In genomic region chr14:45005698-45006283, GRCm38 (mm10) we compare ENCODE assay signal across 17 mouse cellular contexts. TPM values are rescaled to one million over a fixed set of nuclear protein-coding genes. Genes with fewer than 3 reads are reported as not detected.
DNase-seq lines count a peak whose midpoint lies in the region; ATAC-seq and TF ChIP-seq lines count a peak whose summit lies in the region.
"Had no signal": no experiment of that assay in that cellular context is flagged by ENCODE, and none has a peak within 500 bp of the region (broad histone marks: within the 10 kb centered on the region; RNA-seq: fewer than 3 reads in every experiment).

No protein-coding gene starts in this region.

- DNase-seq in 416B (ENCODE audit: low read depth) (peak; percentile 70), MN1 (ENCODE audit: low spot score) (no peak)
- no peak for DNase-seq in embryonic facial prominence, embryonic 14.5 days (ENCODE audit: low spot score)
- no peak for DNase-seq in hindbrain, postnatal 0 days (ENCODE audit: low spot score)
- DNase-seq: adrenal gland, postnatal 14 days; cerebellum, adult 18-20 months; heart, postnatal 4 days; liver, embryonic 13.5 days; thymus, postnatal 25 days had no signal

- no peak for TF ChIP-seq CTCF in intestine, postnatal 0 days (IDR thresholded peaks at IDR 0.05; ENCODE audit: low read depth)
- no peak for TF ChIP-seq CTCF in hindbrain, postnatal 0 days (IDR thresholded peaks at IDR 0.05; ENCODE audit: low read depth)

- H3K4me1 ChIP-seq in embryonic facial prominence, embryonic 14.5 days (ENCODE audit: control insufficient read depth, insufficient read depth, low read length), result no peaks in the 10 kb centered on the region
- no peaks in the 10 kb centered on the region for H3K4me1 ChIP-seq in intestine, postnatal 0 days (replicated peaks; ENCODE audit: control insufficient read depth, insufficient read depth, low read length)
- H3K4me1 ChIP-seq in hindbrain, postnatal 0 days (ENCODE audit: insufficient read depth, low read length), result no peaks in the 10 kb centered on the region
- H3K4me1 ChIP-seq: forebrain, embryonic 13.5 days; heart, embryonic 13.5 days; limb, embryonic 12.5 days; midbrain, embryonic 12.5 days had no signal

- peak; percentile 64 for ATAC-seq in CD4-positive, CD25-positive, alpha-beta regulatory T cell, adult 4 months
- peak; percentile 15; the same call in 1 of the 2 replicates for ATAC-seq in embryonic facial prominence, embryonic 14.5 days (ENCODE audit: low read depth)
- ATAC-seq in megakaryocyte progenitor cell, adult 5-6 weeks (replicated peaks; ENCODE audit: poor library complexity), result peak; percentile 95
- ATAC-seq in intestine, postnatal 0 days, result no peak
- no peak for ATAC-seq in hindbrain, postnatal 0 days
- ATAC-seq: forebrain, embryonic 13.5 days; intestine, embryonic 16.5 days had no signal

- no peak overlapping the region for H3K4me3 ChIP-seq in embryonic facial prominence, embryonic 14.5 days (ENCODE audit: low read depth, low read length)
- no peak overlapping the region for H3K4me3 ChIP-seq in intestine, postnatal 0 days (ENCODE audit: low read depth, low read length)
- H3K4me3 ChIP-seq in hindbrain, postnatal 0 days (ENCODE audit: low read length), result no peak overlapping the region
- H3K4me3 ChIP-seq: forebrain, embryonic 13.5 days; heart, embryonic 13.5 days; limb, embryonic 12.5 days; liver, embryonic 13.5 days; midbrain, embryonic 12.5 days had no signal

- H3K9me3 ChIP-seq in embryonic facial prominence, embryonic 14.5 days (ENCODE audit: control insufficient read depth, low read length), result no peaks in the 10 kb centered on the region
- no peaks in the 10 kb centered on the region for H3K9me3 ChIP-seq in intestine, postnatal 0 days (ENCODE audit: control insufficient read depth)
- H3K9me3 ChIP-seq in hindbrain, postnatal 0 days (ENCODE audit: low read length), result no peaks in the 10 kb centered on the region
- H3K9me3 ChIP-seq: forebrain, embryonic 13.5 days; heart, embryonic 13.5 days; limb, embryonic 12.5 days; liver, embryonic 13.5 days; midbrain, embryonic 12.5 days had no signal

- H3K27ac ChIP-seq in embryonic facial prominence, embryonic 14.5 days (replicated peaks; ENCODE audit: low read depth, low read length), result no peak overlapping the region
- H3K27ac ChIP-seq in intestine, postnatal 0 days (ENCODE audit: low read depth, low read length), result no peak overlapping the region
- H3K27ac ChIP-seq in hindbrain, postnatal 0 days, result no peak overlapping the region
- H3K27ac ChIP-seq: forebrain, embryonic 13.5 days; heart, embryonic 13.5 days; limb, embryonic 12.5 days; liver, embryonic 13.5 days; midbrain, embryonic 12.5 days had no signal

- no peaks in the 10 kb centered on the region for H3K36me3 ChIP-seq in embryonic facial prominence, embryonic 14.5 days (ENCODE audit: control insufficient read depth, insufficient read depth, low read length)
- H3K36me3 ChIP-seq in intestine, postnatal 0 days (ENCODE audit: control insufficient read depth, insufficient read depth), result no peaks in the 10 kb centered on the region
- no peaks in the 10 kb centered on the region for H3K36me3 ChIP-seq in hindbrain, postnatal 0 days (ENCODE audit: insufficient read depth, low read length)
- H3K36me3 ChIP-seq: heart, embryonic 13.5 days; limb, embryonic 12.5 days; liver, embryonic 13.5 days; midbrain, embryonic 12.5 days had no signal

- H3K27me3 ChIP-seq in embryonic facial prominence, embryonic 14.5 days (replicated peaks; ENCODE audit: control insufficient read depth, insufficient read depth, low read length), result no peaks in the 10 kb centered on the region
- no peaks in the 10 kb centered on the region for H3K27me3 ChIP-seq in intestine, postnatal 0 days (replicated peaks; ENCODE audit: control insufficient read depth, insufficient read depth, low read length)
- H3K27me3 ChIP-seq in hindbrain, postnatal 0 days (ENCODE audit: insufficient read depth, low read length), result no peaks in the 10 kb centered on the region
- H3K27me3 ChIP-seq: forebrain, embryonic 13.5 days; heart, embryonic 13.5 days; limb, embryonic 12.5 days; liver, embryonic 13.5 days; midbrain, embryonic 12.5 days had no signal

- WGBS in embryonic facial prominence, embryonic 14.5 days, result 86% methylated on average over 4 of the region's 4 CpGs
- 80% methylated on average over 4 of the region's 4 CpGs for WGBS in intestine, postnatal 0 days
- 92% methylated on average over 4 of the region's 4 CpGs for WGBS in hindbrain, postnatal 0 days

- H3K4me2 ChIP-seq in embryonic facial prominence, embryonic 14.5 days (ENCODE audit: low read depth, low read length), result no peak overlapping the region
- H3K4me2 ChIP-seq in intestine, postnatal 0 days (replicated peaks; ENCODE audit: low read depth), result no peak overlapping the region
- no peak overlapping the region for H3K4me2 ChIP-seq in hindbrain, postnatal 0 days (ENCODE audit: low read depth, low read length)
- H3K4me2 ChIP-seq: forebrain, embryonic 13.5 days; heart, embryonic 13.5 days; limb, embryonic 12.5 days; liver, embryonic 13.5 days; midbrain, embryonic 12.5 days had no signal

- no peak overlapping the region for H3K9ac ChIP-seq in embryonic facial prominence, embryonic 14.5 days (ENCODE audit: low read depth, low read length)
- no peak overlapping the region for H3K9ac ChIP-seq in intestine, postnatal 0 days (ENCODE audit: low read depth, low read length)
- H3K9ac ChIP-seq in hindbrain, postnatal 0 days (replicated peaks; ENCODE audit: low read length), result no peak overlapping the region
- H3K9ac ChIP-seq: forebrain, embryonic 13.5 days; heart, embryonic 13.5 days; limb, embryonic 12.5 days; liver, embryonic 13.5 days; midbrain, embryonic 12.5 days had no signal

RNA-seq across cellular contexts. Expression of gene Ptger2, which starts 17.8 kb away (rescaled TPM):
- 10 to 100 TPM; 53.3 to 78.7 TPM for polyA plus RNA-seq in CD4-positive, CD25-positive, alpha-beta regulatory T cell, adult 4 months (2017; shearing (Covaris generic))
- polyA plus RNA-seq in embryonic facial prominence, embryonic 14.5 days (2014; fragmentation: Nextera tagmentation; extraction: Ambion mirVana), result 0.81 and 1.2 TPM in 2 replicates
- total RNA-seq in megakaryocyte progenitor cell, adult 5-6 weeks (2015), result 4.6 and 6.1 TPM in 2 replicates
- total RNA-seq in megakaryocyte progenitor cell, adult 5-6 weeks (2017), result 2.1 and 3.5 TPM in 2 replicates
- polyA plus RNA-seq in intestine, postnatal 0 days (2015; fragmentation: Nextera tagmentation; extraction: Ambion mirVana), result 1.5 and 1.6 TPM in 2 replicates
- total RNA-seq in hindbrain, postnatal 0 days (2014; rRNA removed), result 1.0 and 1.7 TPM in 2 replicates
- polyA plus RNA-seq in hindbrain, postnatal 0 days (2015; fragmentation: Nextera tagmentation; extraction: Ambion mirVana), result 0.68 and 0.72 TPM in 2 replicates

Comparison
In these comparisons a context has a peak if more than half of its experiments do, and no peak if none do; other contexts are left out.
1. ATAC-seq: peak in CD4-positive, CD25-positive, alpha-beta regulatory T cell, adult 4 months (single experiment), embryonic facial prominence, embryonic 14.5 days (single experiment) and megakaryocyte progenitor cell, adult 5-6 weeks (single experiment); none in intestine, postnatal 0 days (single experiment) and hindbrain, postnatal 0 days (single experiment).
2. RNA of gene Ptger2, which starts 17.8 kb away (polyA plus RNA-seq): 53.3 to 78.7 TPM in CD4-positive, CD25-positive, alpha-beta regulatory T cell, adult 4 months; 1.5 to 1.6 TPM in intestine, postnatal 0 days, 0.81 to 1.2 TPM in embryonic facial prominence, embryonic 14.5 days and 0.68 to 0.72 TPM in hindbrain, postnatal 0 days; every median in the first group is over 10 times any median in the second.